Mouse (Mus musculus) skeletal muscle tissue, adult 2 months (tissue): ENCODE data around the gene Spin4.
A peak's percentile ranks its signal among the peaks of the same experiment; 100 is the strongest.

Source experiments
- DNase-seq: peaks from one replicate; pipeline ENCODE4 v3.0.0-alpha.2; 2012; ENCODE audit warnings: low read depth, low spot score

The Spin4 gene

DNA sequence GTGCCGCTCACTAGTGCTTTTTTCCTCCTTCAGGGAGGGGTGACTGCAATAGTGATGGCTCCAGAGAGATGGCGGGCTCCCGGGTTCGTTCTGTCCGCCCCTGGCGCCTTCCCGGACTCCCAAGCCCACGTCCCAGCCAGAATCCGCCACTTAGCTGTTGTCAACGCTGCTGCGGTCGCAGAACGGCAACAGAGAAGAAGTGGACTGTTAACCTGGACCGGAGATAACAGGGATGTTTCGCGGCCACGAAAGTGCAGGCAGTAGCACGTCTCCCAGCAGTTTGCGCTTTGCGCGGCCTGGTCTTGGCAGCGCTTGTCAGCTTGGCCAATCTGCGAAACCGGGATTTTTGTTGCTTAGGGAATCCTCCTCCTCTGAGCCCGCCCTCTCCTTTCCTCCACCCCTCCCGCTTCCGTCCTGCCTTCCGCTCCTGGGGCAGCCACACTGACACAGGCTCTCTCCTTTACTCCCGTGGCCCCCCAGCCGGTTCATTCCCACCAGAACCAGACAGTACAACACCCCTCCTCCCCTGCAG is at the start of gene Spin4:
Gene Spin4 (minus strand): TSS at position 322 of the 532 bp plus-strand sequence.
- peak; percentile 56 for DNase-seq

DNA sequence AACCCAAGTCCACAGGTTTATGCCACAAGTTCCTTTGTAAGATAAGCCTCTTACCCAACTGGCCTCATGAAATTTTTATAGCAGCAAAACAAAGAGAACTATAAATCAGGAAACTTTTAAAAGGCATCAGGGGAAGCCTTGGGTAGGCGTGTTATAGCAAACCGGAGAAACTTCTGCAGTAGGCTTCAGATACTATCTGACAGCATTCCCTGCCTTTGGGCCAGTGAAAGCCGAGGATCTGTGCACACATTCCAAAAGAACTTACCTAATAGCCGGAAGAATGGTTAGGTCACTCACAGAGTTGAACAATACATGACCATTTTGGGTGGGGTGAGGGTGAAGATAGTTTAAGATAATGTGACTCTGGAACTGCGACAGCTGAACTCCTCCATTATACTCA is 1.4 kb upstream of the Spin4 start:
- peak; percentile 1 for DNase-seq

DNA sequence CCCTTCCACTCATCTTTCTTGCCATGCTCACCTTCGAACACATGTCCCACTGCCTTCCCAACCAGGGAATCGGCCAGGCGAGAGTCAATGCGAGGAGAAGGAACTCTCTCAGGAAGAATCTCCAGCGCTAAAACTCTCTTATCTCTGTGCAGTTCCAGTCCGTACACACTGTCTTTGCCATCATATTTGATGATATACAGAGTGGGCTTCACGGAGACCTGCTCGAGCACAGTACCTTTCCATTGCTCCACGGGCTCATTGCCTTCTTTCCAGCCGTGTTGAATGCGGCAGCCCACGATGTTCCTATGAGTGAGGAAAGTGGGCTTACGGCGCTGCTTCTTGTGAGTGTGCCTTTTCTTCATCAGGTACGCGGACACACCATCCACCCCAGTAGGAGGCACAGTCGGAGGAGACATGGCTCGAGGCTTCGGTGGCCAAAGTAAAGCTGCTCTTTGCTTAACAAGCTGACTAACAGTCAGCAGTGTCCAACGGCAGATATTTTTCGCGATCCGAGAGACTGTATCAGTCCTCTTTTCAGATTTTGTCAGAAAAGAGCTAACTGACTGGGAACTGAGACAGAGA is 612 bp downstream of the Spin4 start:
- DNase-seq = no peak

DNA sequence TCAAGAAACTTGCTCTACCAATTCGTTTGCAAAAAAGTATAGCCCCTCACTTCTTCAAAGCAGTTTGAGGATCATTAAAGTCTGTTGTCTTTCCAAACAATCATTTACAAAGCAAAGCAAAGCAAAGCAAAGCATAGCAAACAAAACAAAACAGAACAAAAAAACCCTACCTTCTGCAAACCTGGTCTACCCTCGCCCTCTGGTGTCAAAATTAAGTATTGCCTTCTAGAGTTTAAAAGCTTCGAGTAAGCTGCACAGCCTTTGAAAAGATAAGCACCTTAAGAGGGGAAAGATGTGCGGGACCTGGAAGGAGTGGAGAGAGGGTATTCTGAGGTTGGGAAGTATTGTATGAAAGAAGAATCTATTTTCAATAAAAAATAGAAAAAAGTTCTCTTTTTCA is 14.4 kb downstream of the Spin4 start:
- DNase-seq = no peak

DNA sequence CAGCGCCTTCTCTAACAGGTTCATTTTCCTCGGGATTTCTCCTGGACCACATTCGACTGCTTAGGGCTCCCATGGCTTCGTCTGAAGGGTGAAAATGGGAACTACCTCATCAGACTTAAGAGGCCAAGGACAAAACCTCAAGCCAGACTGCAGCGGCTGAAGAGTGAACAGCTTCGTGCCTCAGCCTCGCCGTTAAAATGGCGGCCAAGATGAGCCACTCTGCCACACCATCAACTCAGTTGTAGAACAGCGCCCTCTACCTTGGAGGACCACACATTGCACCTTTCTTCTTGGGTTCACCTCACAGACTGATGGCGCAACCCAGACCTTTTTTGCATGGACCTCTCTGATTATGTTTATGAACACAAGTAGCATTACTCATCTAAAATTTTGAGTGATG is 27.6 kb downstream of the Spin4 start:
- no peak for DNase-seq

DNA sequence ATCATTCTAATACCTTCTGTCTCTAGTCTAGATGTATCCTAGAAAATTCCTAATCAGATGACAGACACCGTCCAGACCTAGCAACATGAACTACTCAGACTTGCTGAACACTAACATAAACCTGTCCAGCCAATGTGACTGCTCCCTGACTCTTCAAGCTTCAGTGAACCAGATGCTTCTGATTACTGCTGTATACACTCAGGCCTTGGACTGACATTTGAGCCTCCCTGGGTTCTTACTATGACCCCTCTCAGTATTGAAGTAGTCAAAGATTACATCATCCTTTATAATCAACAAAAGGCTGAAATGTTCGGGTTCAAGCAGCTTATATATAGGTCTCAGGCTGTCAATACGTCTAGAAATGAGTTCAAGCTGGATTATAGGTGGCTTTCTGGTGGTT is 32.4 kb downstream of the Spin4 start:
- DNase-seq = no peak

DNA sequence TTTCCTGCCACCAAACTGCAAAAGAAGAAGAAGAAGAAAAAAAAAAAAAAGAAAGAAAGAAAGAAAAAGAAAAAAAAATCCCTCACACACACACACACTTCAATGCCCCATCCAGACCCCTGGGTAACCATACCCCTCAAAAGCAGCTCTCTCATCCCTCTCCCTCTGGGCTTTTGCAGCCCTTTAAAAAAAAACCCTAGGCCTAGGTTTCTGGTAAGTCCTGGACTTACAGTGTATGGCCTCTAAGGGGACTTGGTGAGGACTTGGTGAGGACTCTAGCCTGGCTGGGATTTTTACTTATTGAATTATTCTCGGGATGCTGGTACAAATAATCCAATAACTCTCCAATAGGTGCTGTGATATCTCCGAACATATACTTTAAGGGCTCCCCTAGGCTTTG is 35.6 kb downstream of the Spin4 start:
- DNase-seq = no peak

DNA sequence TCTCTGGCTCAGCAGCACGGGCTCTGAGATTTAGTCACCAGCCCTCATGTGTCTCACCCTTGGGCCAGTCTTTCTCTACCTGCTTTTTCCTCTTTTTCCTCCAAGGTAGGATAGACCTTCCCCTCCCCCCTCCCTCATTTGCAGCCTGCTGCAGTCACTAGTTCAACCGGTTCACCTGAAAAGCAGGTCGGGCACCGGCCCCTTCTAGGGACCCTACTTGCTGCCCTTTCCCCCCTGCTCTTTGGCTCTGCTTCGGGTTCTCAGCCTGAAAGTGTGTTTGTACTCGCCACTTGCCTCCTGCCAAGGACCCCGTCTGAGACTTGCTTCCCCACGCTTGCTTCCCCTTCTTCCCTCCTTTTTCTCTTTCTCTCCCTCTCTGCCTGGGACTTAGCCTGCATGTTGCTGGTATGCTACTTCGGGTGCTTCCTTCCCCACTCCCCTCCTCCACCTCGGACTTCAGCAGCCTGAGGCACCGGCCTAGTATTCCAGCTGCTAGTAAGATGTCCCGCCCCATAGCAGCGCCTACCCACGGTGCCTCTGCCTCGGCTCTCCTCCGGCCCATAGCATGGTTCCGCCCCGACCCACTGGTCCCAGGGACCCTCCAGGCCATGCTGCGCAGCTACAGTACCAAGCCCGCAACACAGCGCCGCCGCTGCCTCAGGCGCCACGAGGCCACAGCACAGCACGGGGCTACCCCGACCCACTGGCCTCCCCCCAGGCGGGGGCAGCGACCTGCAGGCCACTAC is 36.2 kb downstream of the Spin4 start:
- DNase-seq = no peak
